Mouse (Mus musculus) heart, embryonic 14.5 days (tissue): ENCODE data around the gene Prrc2b. TPM values are rescaled to one million over a fixed set of nuclear protein-coding genes. Genes with fewer than 3 reads are reported as not detected.

Source experiments
- ATAC-seq: fragments of 200-750 bp; cut with Nextera tagmentation; 2 replicates; pipeline ENCODE4 v1.8.0; 2017; ENCODE audit warnings: low read depth, moderate TSS enrichment; ENCODE audit not compliant: insufficient number of reproducible peaks, insufficient read depth, low FRiP score
- H3K27ac ChIP-seq, 2 experiments: fragments of 200-500 bp in 1 of 2; fragments of 300-500 bp in 1 of 2; sonication (generic) in 1 of 2; replicated peaks in 1 of 2; 2 replicates each; pipeline ENCODE4 v1.5.1; 2012 to 2014; ENCODE audit warnings: low read depth in 2 of 2, low read length in 2 of 2, control low read depth in 1 of 2, mild to moderate bottlenecking in 1 of 2, mixed read lengths in 1 of 2; ENCODE audit not compliant: control insufficient read depth in 1 of 2, insufficient read depth in 1 of 2
- H3K27me3 ChIP-seq: fragments of 300-500 bp; sonication (generic); 2 replicates; pipeline ENCODE4 v1.6.1; 2014; ENCODE audit warnings: mild to moderate bottlenecking, low read length, control low read depth; ENCODE audit not compliant: control insufficient read depth, insufficient read depth
- H3K36me3 ChIP-seq: fragments of 300-500 bp; sonication (generic); 2 replicates; pipeline ENCODE4 v1.6.1; 2014; ENCODE audit warnings: mild to moderate bottlenecking, control low read depth, low read length, mixed read lengths; ENCODE audit not compliant: control insufficient read depth, insufficient read depth
- H3K4me1 ChIP-seq, 2 experiments: fragments of 200-500 bp in 1 of 2; fragments of 300-500 bp in 1 of 2; sonication (generic) in 1 of 2; 2 replicates each; pipeline ENCODE4 v1.6.1; 2012 to 2014; ENCODE audit warnings: low read length in 2 of 2, control low read depth in 1 of 2, mixed read lengths in 1 of 2; ENCODE audit not compliant: control insufficient read depth in 2 of 2, insufficient read depth in 2 of 2
- H3K4me2 ChIP-seq: fragments of 300-500 bp; sonication (generic); 2 replicates; pipeline ENCODE4 v1.6.1; 2014; ENCODE audit warnings: mild to moderate bottlenecking, low read length
- H3K4me3 ChIP-seq, 2 experiments: fragments of 200-500 bp in 1 of 2; fragments of 300-500 bp in 1 of 2; sonication (generic) in 1 of 2; 2 replicates each; pipeline ENCODE4 v1.5.1; 2012 to 2014; ENCODE audit warnings: low read length in 2 of 2, mild to moderate bottlenecking in 2 of 2, control low read depth in 1 of 2, low read depth in 1 of 2, moderate library complexity in 1 of 2; ENCODE audit not compliant: control insufficient read depth in 1 of 2, insufficient read depth in 1 of 2
- H3K9ac ChIP-seq: fragments of 300-500 bp; sonication (generic); 2 replicates; pipeline ENCODE4 v1.6.1; 2014; ENCODE audit warnings: mild to moderate bottlenecking, low read length
- H3K9me3 ChIP-seq: fragments of 300-500 bp; sonication (generic); 2 replicates; pipeline ENCODE4 v1.6.1; 2016; ENCODE audit warnings: low read length, control low read depth; ENCODE audit not compliant: control insufficient read depth
- WGBS: fragments of 180-500 bp; shearing (Covaris S2); extraction: QIAGEN DNeasy Blood & Tissue Kit; methylation state at CpG from one replicate; pipeline ENCODE4 v1.1.7; 2014; 5-methylcytosine and 5-hydroxymethylcytosine counted together
- polyA plus RNA-seq: library from polyadenylated mRNA; unstranded; fragments of >200 nt; fragmentation: Nextera tagmentation; extraction: Ambion mirVana; gene quantifications from 2 replicates; pipeline ENCODE4 v1.2.1, GENCODE M21; 2014

Prrc2b gene
- polyA plus RNA-seq, 1 experiment from 2014 or later, result 41.8 TPM

- peak overlapping the region; percentile 88 for H3K4me2 ChIP-seq
- H3K27ac ChIP-seq, result peak overlapping the region in 1 of 2 experiments; percentile 34; a peak in 1 of 4 replicates
- WGBS, result 39% methylated on average over 4 of the region's 4 CpGs
- no peaks in the 10 kb centered on the region for H3K27me3 ChIP-seq
- no peaks in the 10 kb centered on the region for H3K9me3 ChIP-seq
- H3K36me3 ChIP-seq, result peaks cover 44% of the 10 kb centered on the region
- H3K9ac ChIP-seq, result peak overlapping the region; percentile 80
- peak overlapping the region; percentile 58 to 86; a peak in 3 of 4 replicates for H3K4me3 ChIP-seq
- no peak for ATAC-seq
- peaks cover 0 to 16% of the 10 kb centered on the region in 2 experiments; a peak in 1 of 4 replicates for H3K4me1 ChIP-seq
These were observed 86.7 kb downstream of the Prrc2b start for GRCm38 (mm10) chr2:32237571-32237970.

GRCm38 (mm10) chr2:32238708-32239435 lies 88.0 kb downstream of the Prrc2b start:
- ATAC-seq, result no peak
- Histone ChIP-seq H3K27me3 (no peaks in the 10 kb centered on the region), H3K4me1 (peaks cover 0 to 16% of the 10 kb centered on the region in 2 experiments; a peak in 1 of 4 replicates), H3K36me3 (peaks cover 41% of the 10 kb centered on the region), H3K9ac (no peak overlapping the region), H3K4me3 (no peak overlapping the region), H3K27ac (no peak overlapping the region), H3K9me3 (no peaks in the 10 kb centered on the region), H3K4me2 (no peak overlapping the region)
- 87% methylated on average over 9 of the region's 9 CpGs for WGBS

- Histone ChIP-seq H3K4me2 (no peak overlapping the region), H3K27ac (no peak overlapping the region), H3K9ac (no peak overlapping the region), H3K27me3 (no peaks in the 10 kb centered on the region), H3K9me3 (no peaks in the 10 kb centered on the region), H3K4me3 (no peak overlapping the region), H3K4me1 (peaks cover 0 to 8% of the 10 kb centered on the region in 2 experiments; a peak in 1 of 4 replicates), H3K36me3 (peaks cover 49% of the 10 kb centered on the region)
- no peak for ATAC-seq
- WGBS, result 89% methylated on average over 5 of the region's 5 CpGs
These were observed 89.7 kb downstream of the Prrc2b start for GRCm38 (mm10) chr2:32240591-32240990.

- H3K4me3 ChIP-seq, result no peak overlapping the region
- no peak overlapping the region for H3K4me2 ChIP-seq
- 81% methylated on average over 4 of the region's 4 CpGs for WGBS
- no peaks in the 10 kb centered on the region for H3K9me3 ChIP-seq
- no peak for ATAC-seq
- H3K9ac ChIP-seq, result no peak overlapping the region
- H3K36me3 ChIP-seq, result peaks cover 70% of the 10 kb centered on the region
- no peak overlapping the region for H3K27ac ChIP-seq
- no peaks in the 10 kb centered on the region for H3K27me3 ChIP-seq
- H3K4me1 ChIP-seq, result no peaks in the 10 kb centered on the region
These were observed 92.1 kb downstream of the Prrc2b start for GRCm38 (mm10) chr2:32242986-32243385.

GRCm38 (mm10) chr2:32246741-32247140 lies 95.9 kb downstream of the Prrc2b start:
- Histone ChIP-seq H3K4me3 (no peak overlapping the region), H3K4me2 (no peak overlapping the region), H3K9ac (no peak overlapping the region), H3K27me3 (no peaks in the 10 kb centered on the region), H3K36me3 (peaks cover 89% of the 10 kb centered on the region), H3K4me1 (no peaks in the 10 kb centered on the region), H3K9me3 (no peaks in the 10 kb centered on the region), H3K27ac (no peak overlapping the region)
- ATAC-seq, result no peak
- 78% methylated on average over 4 of the region's 4 CpGs for WGBS

GRCm38 (mm10) chr2:32248377-32249361 lies 97.8 kb downstream of the Prrc2b start:
- no peak overlapping the region for H3K9ac ChIP-seq
- H3K4me2 ChIP-seq, result no peak overlapping the region
- no peaks in the 10 kb centered on the region for H3K9me3 ChIP-seq
- WGBS, result 72% methylated on average over 10 of the region's 10 CpGs
- no peak overlapping the region for H3K4me3 ChIP-seq
- H3K4me1 ChIP-seq, result no peaks in the 10 kb centered on the region
- H3K27me3 ChIP-seq, result no peaks in the 10 kb centered on the region
- peaks cover 91% of the 10 kb centered on the region for H3K36me3 ChIP-seq
- ATAC-seq, result no peak
- no peak overlapping the region for H3K27ac ChIP-seq

- WGBS, result 83% methylated on average over 12 of the region's 12 CpGs
- no peaks in the 10 kb centered on the region for H3K4me1 ChIP-seq
- no peak overlapping the region for H3K4me2 ChIP-seq
- H3K27ac ChIP-seq, result no peak overlapping the region
- H3K36me3 ChIP-seq, result peaks cover 83% of the 10 kb centered on the region
- no peak overlapping the region for H3K4me3 ChIP-seq
- no peaks in the 10 kb centered on the region for H3K27me3 ChIP-seq
- ATAC-seq, result no peak
- no peak overlapping the region for H3K9ac ChIP-seq
- H3K9me3 ChIP-seq, result no peaks in the 10 kb centered on the region
These were observed 101.1 kb downstream of the Prrc2b start for GRCm38 (mm10) chr2:32251791-32252527.
